Mouse (Mus musculus): ENCODE data around the gene Olfr487. TPM values are rescaled to one million over a fixed set of nuclear protein-coding genes. Genes with fewer than 3 reads are reported as not detected.
"Not testable (repeated sequence)": the region's sequence is repeated elsewhere in the genome, so short reads cannot be mapped to it uniquely, and the experiment has no call there.

Olfr487 gene
- total RNA-seq (2015) (not detected in 2 replicates), total RNA-seq (2017) (not detected in 2 replicates)

- ATAC-seq (ENCODE audit: poor library complexity, severe bottlenecking), result not testable (repeated sequence)
Observed at GRCm38 (mm10) chr7:108214536-108214935, at the start of gene Olfr487. Olfr487 (minus strand) TSS chr7:108214636.

- no peak for ATAC-seq (ENCODE audit: poor library complexity, severe bottlenecking)
Observed at GRCm38 (mm10) chr7:108258247-108258646, 43.8 kb upstream of the Olfr487 start, which contains the start of gene Olfr488. Olfr488 (minus strand) TSS chr7:108258347.

GRCm38 (mm10) chr7:108233551-108233950 lies 19.1 kb upstream of the Olfr487 start:
- ATAC-seq (ENCODE audit: poor library complexity, severe bottlenecking), result no peak

DNA sequence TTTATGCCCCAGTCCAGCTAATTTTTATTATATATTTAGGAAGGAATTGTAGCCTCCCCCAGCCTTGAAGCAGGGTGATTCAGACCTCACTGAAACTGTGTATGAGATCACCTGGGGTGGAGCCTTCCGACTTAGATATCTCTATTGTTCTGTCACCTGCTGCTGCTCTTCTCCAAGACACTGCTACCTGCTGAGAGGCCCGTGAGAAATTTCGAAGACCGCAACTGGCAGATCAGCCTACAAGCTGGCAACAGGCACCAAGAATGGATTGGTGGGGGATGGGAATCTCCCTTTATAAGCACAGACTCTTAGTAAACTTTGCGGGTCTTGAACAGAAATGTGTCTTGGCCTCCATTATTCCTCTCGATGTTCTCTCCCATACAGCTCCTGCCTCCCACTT lies 17.5 kb downstream of the Olfr487 start:
- ATAC-seq (ENCODE audit: poor library complexity, severe bottlenecking), result no peak

- ATAC-seq (ENCODE audit: poor library complexity, severe bottlenecking), result not testable (repeated sequence)
Observed at GRCm38 (mm10) chr7:108196337-108196736, 18.1 kb downstream of the Olfr487 start.

DNA sequence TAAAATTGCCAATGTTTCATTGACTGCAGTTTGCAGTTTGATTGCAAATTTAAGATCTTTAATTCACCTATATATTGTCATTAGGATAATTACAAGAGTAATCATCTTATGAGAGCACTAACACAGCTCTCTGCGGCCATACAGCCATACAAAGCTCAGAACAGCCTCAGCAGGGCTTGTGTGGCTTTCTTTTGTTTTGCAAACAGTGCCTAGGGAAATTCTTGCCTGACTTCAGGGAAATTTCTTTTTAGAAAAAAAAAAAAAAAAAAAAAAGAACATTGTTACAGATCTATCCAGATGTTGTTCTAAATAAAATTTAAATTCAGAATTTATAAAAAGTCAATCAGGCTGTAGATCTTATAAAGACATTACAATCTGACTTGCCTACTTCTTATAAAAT lies 21.7 kb downstream of the Olfr487 start:
- not testable (repeated sequence) for ATAC-seq (ENCODE audit: poor library complexity, severe bottlenecking)

DNA sequence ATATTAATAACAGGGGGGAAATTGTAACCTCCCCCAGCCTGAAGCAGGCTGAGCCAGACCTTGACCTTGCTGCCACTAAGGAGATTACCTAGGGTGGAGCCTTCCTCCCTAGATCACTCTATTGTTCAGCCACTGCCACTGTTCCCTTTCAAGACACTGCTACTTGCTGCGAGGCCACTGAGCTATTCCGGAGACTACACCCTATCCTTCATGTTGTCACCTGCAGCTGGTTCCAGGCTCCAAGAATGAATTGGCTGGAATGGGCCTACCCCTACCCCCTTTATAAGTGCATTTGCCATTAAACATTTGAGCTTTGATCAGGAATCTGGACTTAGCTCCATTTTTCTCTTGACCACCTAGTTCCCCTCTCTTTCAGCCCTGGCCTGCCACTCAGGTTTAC lies 23.2 kb downstream of the Olfr487 start:
- not testable (repeated sequence) for ATAC-seq (ENCODE audit: poor library complexity, severe bottlenecking)

DNA sequence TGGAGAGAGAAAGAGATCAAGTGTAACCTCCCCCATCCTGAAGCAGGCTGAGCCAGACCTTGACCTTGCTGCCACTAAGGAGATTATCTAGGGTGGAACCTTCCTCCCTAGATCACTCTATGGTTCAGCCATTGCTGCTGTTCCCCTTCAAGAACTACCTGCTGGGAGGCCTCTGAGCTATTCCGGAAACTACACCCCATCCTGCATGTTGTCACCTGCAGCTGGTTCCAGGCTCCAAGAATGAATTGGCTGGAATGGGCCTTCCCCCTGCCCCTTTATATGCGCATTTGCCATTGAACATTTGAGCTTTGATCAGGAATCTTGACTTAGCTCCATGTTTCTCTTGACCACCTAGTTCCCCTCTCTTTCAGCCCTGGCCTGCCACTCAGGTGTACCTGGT lies 29.2 kb downstream of the Olfr487 start:
- ATAC-seq (ENCODE audit: poor library complexity, severe bottlenecking), result not testable (repeated sequence)

GRCm38 (mm10) chr7:108184401-108184800 lies 30.0 kb downstream of the Olfr487 start:
- not testable (repeated sequence) for ATAC-seq (ENCODE audit: poor library complexity, severe bottlenecking)

- ATAC-seq (ENCODE audit: poor library complexity, severe bottlenecking), result not testable (repeated sequence)
Observed at GRCm38 (mm10) chr7:108172642-108173041, 41.8 kb downstream of the Olfr487 start, which contains the start of gene Olfr486. Olfr486 (minus strand) TSS chr7:108172742.

- no peak for ATAC-seq (ENCODE audit: poor library complexity, severe bottlenecking)
Observed at GRCm38 (mm10) chr7:108159771-108160170, 54.7 kb downstream of the Olfr487 start, which contains the start of gene Olfr485. Olfr485 (minus strand) TSS chr7:108159871.

Other genes starting within 250 kb of the Olfr487 start
- gene Olfr476, start 249.8 kb downstream of the Olfr487 start, total RNA-seq (2015), result not detected in 2 replicates
- gene Olfr476, start 249.8 kb downstream of the Olfr487 start, total RNA-seq (2017), result not detected in 2 replicates
- not detected in 2 replicates for gene Olfr477, start 227.9 kb downstream of the Olfr487 start, total RNA-seq (2015)
- gene Olfr477, start 227.9 kb downstream of the Olfr487 start, total RNA-seq (2017), result not detected in 2 replicates
- gene Olfr478, start 180.6 kb downstream of the Olfr487 start, total RNA-seq (2015), result not detected in 2 replicates
- not detected in 2 replicates for gene Olfr478, start 180.6 kb downstream of the Olfr487 start, total RNA-seq (2017)
- not detected in 2 replicates for gene Olfr479, start 163.9 kb downstream of the Olfr487 start, total RNA-seq (2015)
- gene Olfr479, start 163.9 kb downstream of the Olfr487 start, total RNA-seq (2017), result not detected in 2 replicates
- gene Olfr480, start 147.3 kb downstream of the Olfr487 start, total RNA-seq (2015), result not detected in 2 replicates
- gene Olfr480, start 147.3 kb downstream of the Olfr487 start, total RNA-seq (2017), result not detected in 2 replicates
- gene Olfr481, start 134.8 kb downstream of the Olfr487 start, total RNA-seq (2015), result not detected in 2 replicates
- gene Olfr481, start 134.8 kb downstream of the Olfr487 start, total RNA-seq (2017), result not detected in 2 replicates
- gene Olfr482, start 117.0 kb downstream of the Olfr487 start, total RNA-seq (2015), result not detected in 2 replicates
- gene Olfr482, start 117.0 kb downstream of the Olfr487 start, total RNA-seq (2017), result not detected in 2 replicates
- gene Olfr483, start 113.8 kb downstream of the Olfr487 start, total RNA-seq (2015), result not detected in 2 replicates
- not detected in 2 replicates for gene Olfr483, start 113.8 kb downstream of the Olfr487 start, total RNA-seq (2017)
- gene Olfr484, start 87.2 kb downstream of the Olfr487 start, total RNA-seq (2015), result not detected in 2 replicates
- gene Olfr484, start 87.2 kb downstream of the Olfr487 start, total RNA-seq (2017), result not detected in 2 replicates
- gene Olfr485, start 54.8 kb downstream of the Olfr487 start, total RNA-seq (2015), result not detected in 2 replicates
- gene Olfr485, start 54.8 kb downstream of the Olfr487 start, total RNA-seq (2017), result not detected in 2 replicates
- not detected in 2 replicates for gene Olfr486, start 41.9 kb downstream of the Olfr487 start, total RNA-seq (2015)
- gene Olfr486, start 41.9 kb downstream of the Olfr487 start, total RNA-seq (2017), result not detected in 2 replicates
- gene Olfr488, start 43.7 kb upstream of the Olfr487 start, total RNA-seq (2015), result not detected in 2 replicates
- gene Olfr488, start 43.7 kb upstream of the Olfr487 start, total RNA-seq (2017), result not detected in 2 replicates
- gene Olfr490, start 74.3 kb upstream of the Olfr487 start, total RNA-seq (2015), result not detected in 2 replicates
- gene Olfr490, start 74.3 kb upstream of the Olfr487 start, total RNA-seq (2017), result not detected in 2 replicates
- gene Olfr491, start 98.8 kb upstream of the Olfr487 start, total RNA-seq (2015), result not detected in 2 replicates
- gene Olfr491, start 98.8 kb upstream of the Olfr487 start, total RNA-seq (2017), result not detected in 2 replicates
- not detected in 2 replicates for gene Olfr492, start 109.0 kb upstream of the Olfr487 start, total RNA-seq (2015)
- gene Olfr492, start 109.0 kb upstream of the Olfr487 start, total RNA-seq (2017), result not detected in 2 replicates
- gene Olfr493, start 132.3 kb upstream of the Olfr487 start, total RNA-seq (2015), result not detected in 2 replicates
- not detected in 2 replicates for gene Olfr493, start 132.3 kb upstream of the Olfr487 start, total RNA-seq (2017)
- gene Olfr494, start 150.7 kb upstream of the Olfr487 start, total RNA-seq (2015), result not detected in 2 replicates
- not detected in 2 replicates for gene Olfr494, start 150.7 kb upstream of the Olfr487 start, total RNA-seq (2017)
- not detected in 2 replicates for gene Olfr495, start 178.5 kb upstream of the Olfr487 start, total RNA-seq (2015)
- gene Olfr495, start 178.5 kb upstream of the Olfr487 start, total RNA-seq (2017), result not detected in 2 replicates
- gene Olfr497, start 205.8 kb upstream of the Olfr487 start, total RNA-seq (2015), result not detected in 2 replicates
- gene Olfr497, start 205.8 kb upstream of the Olfr487 start, total RNA-seq (2017), result not detected in 2 replicates